Mouse (Mus musculus) testis, adult 2 months (tissue): ENCODE results near the gene Nos2.

Experiments
- CTCF ChIP-seq: fragments of 200-500 bp; IDR thresholded peaks from 2 replicates; pipeline ENCODE4 v1.5.1; 2012; ENCODE audit warnings: low read depth, mild to moderate bottlenecking, inconsistent platforms, low read length, moderate library complexity; ENCODE audit not compliant: control insufficient read depth, insufficient read depth, insufficient replicate concordance
- POLR2A ChIP-seq: fragments of 200-500 bp; IDR thresholded peaks from 2 replicates; pipeline ENCODE4 v1.6.1; 2012; ENCODE audit warnings: low read depth, mild to moderate bottlenecking, inconsistent platforms, low read length, moderate library complexity; ENCODE audit not compliant: control insufficient read depth

DNA sequence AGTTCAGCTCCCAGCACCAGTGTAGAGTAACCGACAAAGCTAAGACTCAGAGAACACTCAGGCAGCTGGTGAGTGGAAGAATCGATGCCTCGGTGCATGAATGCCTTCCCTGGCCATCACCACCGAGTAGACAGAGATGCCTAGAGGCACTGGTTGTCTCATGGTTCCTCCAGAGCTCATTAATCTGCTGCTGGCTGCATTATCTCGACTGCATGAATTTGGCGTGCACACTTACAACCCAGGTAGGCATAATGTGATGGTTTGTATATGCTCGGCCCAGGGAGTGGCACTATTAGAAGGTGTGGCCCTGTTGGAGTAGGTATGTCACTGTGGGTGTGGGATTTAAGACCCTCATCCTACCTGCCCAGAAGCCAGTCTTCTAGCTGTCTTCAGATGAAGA lies 88.3 kb downstream of the Nos2 start:
- no peak for TF ChIP-seq CTCF
- TF ChIP-seq POLR2A = no peak
